Comparison of ENCODE assay signal across 9 mouse cellular contexts in the genomic region with DNA sequence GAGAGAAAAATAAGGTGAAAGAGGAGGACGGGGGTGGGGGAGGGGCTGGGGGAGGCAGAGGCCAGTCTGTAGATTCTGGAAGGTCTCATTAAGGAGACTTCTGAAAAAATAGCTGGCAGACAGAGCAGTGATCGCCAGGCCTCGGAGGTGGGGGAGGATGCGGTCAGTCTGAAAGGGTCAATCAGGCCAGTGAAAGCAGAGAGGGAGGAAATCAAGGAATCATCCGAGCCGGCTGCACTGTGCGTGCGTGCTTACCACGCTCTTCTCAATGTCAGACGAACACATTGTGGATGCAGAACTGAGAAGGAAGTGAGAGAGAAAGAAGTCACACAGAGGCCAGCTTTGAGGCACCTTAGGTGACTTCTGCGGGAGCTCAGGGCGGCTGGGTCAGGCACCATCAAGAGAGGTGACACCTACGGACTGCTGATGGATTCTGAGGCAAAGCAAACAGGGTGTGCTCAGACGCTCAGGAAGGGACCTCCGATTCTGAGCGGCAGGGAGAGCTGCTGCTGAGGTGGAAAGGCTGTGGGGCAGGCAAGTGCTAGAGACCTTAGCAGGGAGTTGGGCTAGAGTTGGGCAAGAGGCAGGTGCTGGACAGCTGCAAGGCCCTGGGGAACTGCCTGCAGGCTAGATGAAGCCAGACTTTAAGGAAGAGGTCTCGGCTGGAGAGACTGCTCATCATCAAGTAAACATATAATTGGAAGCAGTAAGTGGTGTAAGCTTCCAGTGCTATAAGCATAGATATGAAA.
DNase-seq lines count a peak whose midpoint lies in the region; ATAC-seq lines count a peak whose summit lies in the region.
"Had no signal": no experiment of that assay in that cellular context is flagged by ENCODE, and none has a peak within 500 bp of the region (broad histone marks: within the 10 kb centered on the region; RNA-seq: fewer than 3 reads in every experiment).

No protein-coding gene starts in this region.

- peak overlapping the region; percentile 50 for H3K4me2 ChIP-seq in heart, embryonic 12.5 days
- H3K4me2 ChIP-seq in midbrain, embryonic 11.5 days, result peak overlapping the region; percentile 34

- no peaks in the 10 kb centered on the region for H3K36me3 ChIP-seq in heart, embryonic 12.5 days
- no peaks in the 10 kb centered on the region for H3K36me3 ChIP-seq in midbrain, embryonic 11.5 days (ENCODE audit: control insufficient read depth, insufficient read depth, low read length)

- H3K4me1 ChIP-seq in heart, embryonic 12.5 days (replicated peaks), result peaks cover 24% of the 10 kb centered on the region
- peaks cover 13% of the 10 kb centered on the region for H3K4me1 ChIP-seq in brown adipose tissue, adult 24 weeks (ENCODE audit: control insufficient read depth, insufficient read depth, insufficient read length, low read length)
- H3K4me1 ChIP-seq in midbrain, embryonic 11.5 days (ENCODE audit: control insufficient read depth, insufficient read depth, low read length), result peaks cover 11% of the 10 kb centered on the region

- H3K4me3 ChIP-seq in heart, embryonic 12.5 days, result peak overlapping the region; percentile 3; the same call in 1 of the 2 replicates
- H3K4me3 ChIP-seq in brown adipose tissue, adult 24 weeks (ENCODE audit: insufficient read depth, low read depth, low read length), result 0 out of 2 replicates have a peak overlapping the region, but pooled peaks have one; percentile 12
- no peak overlapping the region for H3K4me3 ChIP-seq in midbrain, embryonic 11.5 days (ENCODE audit: low read depth, low read length)
- H3K4me3 ChIP-seq: erythroblast, embryonic 14.5 days had no signal

- intact Hi-C loops in left cerebral cortex, postnatal 14 days (cut with DNase I), result no loop called here

- DNase-seq in heart, adult 9 months (ENCODE audit: low spot score in 2 of 2), result no peak
- peak; percentile 92 for DNase-seq in midbrain, embryonic 11.5 days (ENCODE audit: low spot score, missing footprints)
- DNase-seq in right cerebral cortex, postnatal 14 days, result no peak
- DNase-seq in left cerebral cortex, postnatal 14 days (ENCODE audit: low spot score in 2 of 2), result no peak
- DNase-seq in left cerebral cortex, adult 18-20 months (ENCODE audit: low spot score in 2 of 2), result no peak

- H3K9ac ChIP-seq in heart, embryonic 12.5 days, result peak overlapping the region; percentile 16; the same call in 1 of the 2 replicates
- peak overlapping the region; percentile 41 for H3K9ac ChIP-seq in midbrain, embryonic 11.5 days (ENCODE audit: low read length)

- peak; percentile 39; the same call in 1 of the 2 replicates for ATAC-seq in heart, embryonic 12.5 days (ENCODE audit: insufficient number of reproducible peaks, low FRiP score)
- peak; percentile 27 to 48; a peak in 2 of 4 replicates for ATAC-seq in hematopoietic stem cell, adult 5-6 weeks (replicated peaks in 1 of 2; ENCODE audit: insufficient read depth in 1 of 2, low FRiP score in 2 of 2, low TSS enrichment in 1 of 2, low read depth in 1 of 2, poor library complexity in 2 of 2, severe bottlenecking in 2 of 2)
- ATAC-seq in midbrain, embryonic 11.5 days (ENCODE audit: low FRiP score), result peak; percentile 30; the same call in 1 of the 2 replicates

- H3K9me3 ChIP-seq in heart, embryonic 12.5 days (replicated peaks), result no peaks in the 10 kb centered on the region
- H3K9me3 ChIP-seq in midbrain, embryonic 11.5 days (ENCODE audit: control insufficient read depth, low read length), result no peaks in the 10 kb centered on the region

- peak overlapping the region; percentile 26; the same call in 1 of the 2 replicates for H3K27ac ChIP-seq in heart, embryonic 12.5 days (ENCODE audit: poor library complexity, severe bottlenecking)
- peak overlapping the region; percentile 1 for H3K27ac ChIP-seq in brown adipose tissue, adult 24 weeks (replicated peaks; ENCODE audit: low read depth, low read length)
- H3K27ac ChIP-seq in midbrain, embryonic 11.5 days (ENCODE audit: low read depth, low read length), result no peak overlapping the region

- no peaks in the 10 kb centered on the region for H3K27me3 ChIP-seq in heart, embryonic 12.5 days (replicated peaks)
- H3K27me3 ChIP-seq in midbrain, embryonic 11.5 days (ENCODE audit: control insufficient read depth, insufficient read depth, low read length), result no peaks in the 10 kb centered on the region

- 8% methylated on average over 17 of the region's 17 CpGs for WGBS in heart, embryonic 12.5 days
- WGBS in midbrain, embryonic 11.5 days, result 14% methylated on average over 17 of the region's 17 CpGs
